Mouse (Mus musculus): ENCODE data around the gene Ddo. TPM values are rescaled to one million over a fixed set of nuclear protein-coding genes. Genes with fewer than 3 reads are reported as not detected.

Gene Ddo
- polyA plus RNA-seq, 1 experiment from 2014 or later = 0.71 TPM

Other genes with a start within 250 kb of the Ddo start
- not detected in 2 replicates for gene Slc22a16, start 59.7 kb upstream of the Ddo start, polyA plus RNA-seq (2015; fragmentation: Nextera tagmentation; extraction: Ambion mirVana)
- gene Mettl24, start 53.3 kb downstream of the Ddo start, polyA plus RNA-seq (2015; fragmentation: Nextera tagmentation; extraction: Ambion mirVana) = 0.27 and 0.47 TPM in 2 replicates

Data from forebrain, embryonic 16.5 days (tissue).